Mouse (Mus musculus) gastrocnemius, postnatal 4 days (tissue): ENCODE measurements around the gene Papss1. TPM values are rescaled to one million over a fixed set of nuclear protein-coding genes. Genes with fewer than 3 reads are reported as not detected.
"Not testable (repeated sequence)": the region's sequence is repeated elsewhere in the genome, so short reads cannot be mapped to it uniquely, and the experiment has no call there.

Experiments
- DNase-seq, 2 experiments: peaks; one replicate each; pipeline ENCODE4 v3.0.0; 2021 to 2022; ENCODE audit warnings: low spot score in 2 of 2, mixed read lengths in 2 of 2
- long read RNA-seq, 2 experiments: library from polyadenylated mRNA; stranded (forward); transcript quantifications; one replicate each; pipeline ENCODE4 v2.0.0; 2021
- total RNA-seq, 2 experiments: library from RNA; stranded (reverse); gene quantifications; 2 replicates each; pipeline ENCODE4 v1.2.3; 2021

The Papss1 gene
- total RNA-seq = 10 to 100 TPM; 37.9 to 39.8 TPM
- long read RNA-seq, experiment 1, transcript Papss1-201 (12 exons, 2,600 nt) = major isoform, 30 of 45 reads
- long read RNA-seq, experiment 1, transcript Papss1-205 (13 exons, 2,648 nt) = minor isoform, 9 of 45 reads
- long read RNA-seq, experiment 1, partial matches to known transcripts = 5 of 45 reads
- long read RNA-seq, experiment 1, other reads (novel, unspliced or antisense) = 1 of 45 reads
- long read RNA-seq, experiment 2, transcript Papss1-201 (12 exons, 2,600 nt) = major isoform, 37 of 47 reads
- long read RNA-seq, experiment 2, transcript Papss1-205 (13 exons, 2,648 nt) = minor isoform, 5 of 47 reads
- long read RNA-seq, experiment 2, partial matches to known transcripts = 1 of 47 reads
- long read RNA-seq, experiment 2, other reads (novel, unspliced or antisense) = 4 of 47 reads

- DNase-seq = peak; percentile 99 to 100
Measured at GRCm38 (mm10) chr3:131564430-131565256, at the start of gene Papss1. Papss1 (plus strand) TSS chr3:131564768.

- DNase-seq = no peak
Measured at GRCm38 (mm10) chr3:131516332-131516999, 48.1 kb upstream of the Papss1 start.

GRCm38 (mm10) chr3:131517756-131518155 is 46.8 kb upstream of the Papss1 start:
- DNase-seq = no peak

- no peak for DNase-seq
Measured at GRCm38 (mm10) chr3:131521206-131521605, 43.4 kb upstream of the Papss1 start.

- DNase-seq = no peak
Measured at GRCm38 (mm10) chr3:131522243-131522642, 42.3 kb upstream of the Papss1 start.

- DNase-seq = no peak
Measured at GRCm38 (mm10) chr3:131523749-131524148, 40.8 kb upstream of the Papss1 start.

- DNase-seq = no peak
Measured at GRCm38 (mm10) chr3:131524210-131524609, 40.4 kb upstream of the Papss1 start.

- DNase-seq = peak; percentile 27 to 49
Measured at GRCm38 (mm10) chr3:131524779-131525178, 39.8 kb upstream of the Papss1 start.

GRCm38 (mm10) chr3:131525229-131525628 is 39.3 kb upstream of the Papss1 start:
- no peak for DNase-seq

GRCm38 (mm10) chr3:131541244-131541942 is 23.2 kb upstream of the Papss1 start:
- no peak for DNase-seq

- DNase-seq = not testable (repeated sequence)
Measured at GRCm38 (mm10) chr3:131547562-131547961, 17.0 kb upstream of the Papss1 start.

- DNase-seq = no peak
Measured at GRCm38 (mm10) chr3:131550046-131550445, 14.5 kb upstream of the Papss1 start.

GRCm38 (mm10) chr3:131552349-131553254 is 12.0 kb upstream of the Papss1 start:
- no peak for DNase-seq

- DNase-seq = no peak
Measured at GRCm38 (mm10) chr3:131555771-131556170, 8.8 kb upstream of the Papss1 start.

- DNase-seq = no peak
Measured at GRCm38 (mm10) chr3:131561591-131561990, 3.0 kb upstream of the Papss1 start.

GRCm38 (mm10) chr3:131565257-131565610 is 666 bp downstream of the Papss1 start:
- peak in 1 of 2 experiments; percentile 18 for DNase-seq

- no peak for DNase-seq
Measured at GRCm38 (mm10) chr3:131566281-131566680, 1.7 kb downstream of the Papss1 start.

GRCm38 (mm10) chr3:131570506-131570905 is 5.9 kb downstream of the Papss1 start:
- DNase-seq = no peak

GRCm38 (mm10) chr3:131573555-131573954 is 9.0 kb downstream of the Papss1 start:
- DNase-seq = no peak
